Mouse (Mus musculus) MEL (cell line): ENCODE data around the gene Zbtb20. TPM values are rescaled to one million over a fixed set of nuclear protein-coding genes. Genes with fewer than 3 reads are reported as not detected.

Source experiments
- DNase-seq: peaks from one replicate; pipeline ENCODE4 v3.0.0; 2011; ENCODE audit warnings: low read depth, low spot score
- H3K27ac ChIP-seq: 2 replicates; pipeline ENCODE4 v1.5.1; 2012; ENCODE audit warnings: low read depth, mild to moderate bottlenecking, control low read depth, low read length, moderate library complexity; ENCODE audit not compliant: control insufficient read depth
- H3K27me3 ChIP-seq, 2 experiments: fragments of 150-350 bp in 1 of 2; sonication (generic) in 1 of 2; 2 replicates each; pipeline ENCODE4 v1.6.1; 2012; ENCODE audit warnings: low read length in 2 of 2, mild to moderate bottlenecking in 2 of 2, improper control_type of control experiment in 1 of 2, moderate library complexity in 1 of 2; ENCODE audit not compliant: insufficient read depth in 2 of 2, control insufficient read depth in 1 of 2
- H3K36me3 ChIP-seq, 2 experiments: 2 replicates each; pipeline ENCODE4 v1.6.1; 2012 to 2014; ENCODE audit warnings: low read length in 2 of 2, improper control_type of control experiment in 1 of 2, inconsistent platforms in 1 of 2, mild to moderate bottlenecking in 1 of 2; ENCODE audit not compliant: insufficient read depth in 2 of 2, control insufficient read depth in 1 of 2
- H3K4me1 ChIP-seq, 2 experiments: fragments of 150-350 bp in 1 of 2; sonication (generic) in 1 of 2; 2 replicates each; pipeline ENCODE4 v1.6.1; 2012; ENCODE audit warnings: low read length in 2 of 2, improper control_type of control experiment in 1 of 2, mild to moderate bottlenecking in 1 of 2; ENCODE audit not compliant: insufficient read depth in 2 of 2, control insufficient read depth in 1 of 2
- H3K4me3 ChIP-seq, 2 experiments: fragments of 150-350 bp in 1 of 2; sonication (generic) in 1 of 2; 2 replicates each; pipeline ENCODE4 v1.5.1; 2012; ENCODE audit warnings: low read depth in 2 of 2, low read length in 2 of 2, mild to moderate bottlenecking in 2 of 2, moderate library complexity in 2 of 2, control low read depth in 1 of 2, improper control_type of control experiment in 1 of 2; ENCODE audit not compliant: control insufficient read depth in 1 of 2, insufficient read depth in 1 of 2
- H3K79me2 ChIP-seq: 2 replicates; pipeline ENCODE4 v1.6.1; 2012; ENCODE audit warnings: mild to moderate bottlenecking, low read length, moderate library complexity; ENCODE audit not compliant: control insufficient read depth, poor library complexity, insufficient read depth
- H3K9ac ChIP-seq: 2 replicates; pipeline ENCODE4 v1.6.1; 2012; ENCODE audit warnings: low read depth, mild to moderate bottlenecking, control low read depth, low read length, moderate library complexity; ENCODE audit not compliant: control insufficient read depth, poor library complexity, severe bottlenecking
- H3K9me3 ChIP-seq: fragments of 150-350 bp; sonication (generic); replicated peaks from 2 replicates; pipeline ENCODE4 v1.6.1; 2012; ENCODE audit warnings: mild to moderate bottlenecking, low read length, improper control_type of control experiment, moderate library complexity; ENCODE audit not compliant: insufficient read depth
- CHD2 ChIP-seq: IDR thresholded peaks from 2 replicates; pipeline ENCODE4 v1.6.1; 2011; ENCODE audit warnings: low read length, improper control_type of control experiment
- CTCF ChIP-seq, 3 experiments: IDR thresholded peaks in 2 of 3; conservative IDR thresholded peaks in 1 of 3; 2 replicates each; pipeline ENCODE4 v1.5.1; 2011 to 2012; ENCODE audit warnings: low read length in 3 of 3, low read depth in 2 of 3, mild to moderate bottlenecking in 2 of 3, improper control_type of control experiment in 1 of 3, inconsistent platforms in 1 of 3, mixed read lengths in 1 of 3, moderate library complexity in 1 of 3; ENCODE audit not compliant: control insufficient read depth in 1 of 3, insufficient read depth in 1 of 3, poor library complexity in 1 of 3, severe bottlenecking in 1 of 3
- E2F4 ChIP-seq: IDR thresholded peaks from 2 replicates; pipeline ENCODE4 v1.6.1; 2011; ENCODE audit warnings: low read depth, low read length, improper control_type of control experiment, borderline replicate concordance
- EP300 ChIP-seq, 2 experiments: IDR thresholded peaks; 2 replicates each; pipeline ENCODE4 v1.6.1; 2011; ENCODE audit warnings: improper control_type of control experiment in 2 of 2, low read length in 2 of 2, low read depth in 1 of 2, mild to moderate bottlenecking in 1 of 2
- ETS1 ChIP-seq: IDR thresholded peaks from 2 replicates; pipeline ENCODE4 v1.6.1; 2012; ENCODE audit warnings: low read depth, mild to moderate bottlenecking, inconsistent platforms, low read length, improper control_type of control experiment, moderate library complexity
- GATA1 ChIP-seq: IDR thresholded peaks from 2 replicates; pipeline ENCODE4 v1.6.1; 2011; ENCODE audit warnings: low read depth, low read length, improper control_type of control experiment
- HCFC1 ChIP-seq: IDR thresholded peaks from 2 replicates; pipeline ENCODE4 v1.6.1; 2012; ENCODE audit warnings: low read depth, mild to moderate bottlenecking, inconsistent platforms, low read length, improper control_type of control experiment, moderate library complexity
- JUND ChIP-seq: IDR thresholded peaks from 2 replicates; pipeline ENCODE4 v1.6.1; 2011; ENCODE audit warnings: low read depth, mild to moderate bottlenecking, improper control_type of control experiment, low read length
- MAFK ChIP-seq: IDR thresholded peaks from 2 replicates; pipeline ENCODE4 v1.6.1; 2011; ENCODE audit warnings: low read depth, mild to moderate bottlenecking, low read length, improper control_type of control experiment, borderline replicate concordance
- MAZ ChIP-seq: IDR thresholded peaks from 2 replicates; pipeline ENCODE4 v1.6.1; 2012; ENCODE audit warnings: low read depth, mild to moderate bottlenecking, inconsistent platforms, low read length, improper control_type of control experiment
- MYB ChIP-seq: IDR thresholded peaks from 2 replicates; pipeline ENCODE4 v1.6.1; 2011; ENCODE audit warnings: mild to moderate bottlenecking, low read depth, low read length, improper control_type of control experiment
- NELFE ChIP-seq: IDR thresholded peaks from 2 replicates; pipeline ENCODE4 v1.6.1; 2011; ENCODE audit warnings: low read depth, low read length, improper control_type of control experiment
- POLR2A ChIP-seq, 2 experiments: IDR thresholded peaks; 2 replicates each; pipeline ENCODE4 v1.6.1; 2011 to 2012; ENCODE audit warnings: low read length in 2 of 2, mild to moderate bottlenecking in 2 of 2, control low read depth in 1 of 2, improper control_type of control experiment in 1 of 2, low read depth in 1 of 2, moderate library complexity in 1 of 2; ENCODE audit not compliant: control insufficient read depth in 1 of 2, insufficient read depth in 1 of 2, poor library complexity in 1 of 2
- POLR2AphosphoS2 ChIP-seq: IDR thresholded peaks from 2 replicates; pipeline ENCODE4 v1.6.1; 2011; ENCODE audit warnings: low read length, improper control_type of control experiment
- RCOR1 ChIP-seq: IDR thresholded peaks from 2 replicates; pipeline ENCODE4 v1.6.1; 2012; ENCODE audit warnings: low read depth, mild to moderate bottlenecking, inconsistent platforms, low read length, improper control_type of control experiment
- SIN3A ChIP-seq: IDR thresholded peaks from 2 replicates; pipeline ENCODE4 v1.6.1; 2012; ENCODE audit warnings: low read length, improper control_type of control experiment, inconsistent platforms
- SMC3 ChIP-seq: IDR thresholded peaks from 2 replicates; pipeline ENCODE4 v1.6.1; 2011; ENCODE audit warnings: low read depth, low read length, improper control_type of control experiment
- USF1 ChIP-seq: IDR thresholded peaks from 2 replicates; pipeline ENCODE4 v1.6.1; 2014; ENCODE audit warnings: low read depth, mild to moderate bottlenecking, inconsistent platforms, low read length, improper control_type of control experiment, moderate library complexity
- USF2 ChIP-seq, 2 experiments: IDR thresholded peaks; 2 replicates each; pipeline ENCODE4 v1.6.1; 2011 to 2012; ENCODE audit warnings: improper control_type of control experiment in 2 of 2, low read length in 2 of 2, borderline replicate concordance in 1 of 2, inconsistent platforms in 1 of 2, low read depth in 1 of 2, mild to moderate bottlenecking in 1 of 2; ENCODE audit not compliant: insufficient read depth in 1 of 2
- ZC3H11A ChIP-seq: IDR thresholded peaks from 2 replicates; pipeline ENCODE4 v1.6.1; 2012; ENCODE audit warnings: low read depth, mild to moderate bottlenecking, inconsistent platforms, low read length, improper control_type of control experiment
- ZKSCAN1 ChIP-seq: IDR thresholded peaks from 2 replicates; pipeline ENCODE4 v1.6.1; 2012; ENCODE audit warnings: low read depth, mild to moderate bottlenecking, inconsistent platforms, low read length, improper control_type of control experiment, moderate library complexity
- ZNF384 ChIP-seq: IDR thresholded peaks from 2 replicates; pipeline ENCODE4 v1.6.1; 2012; ENCODE audit warnings: low read depth, mild to moderate bottlenecking, inconsistent platforms, low read length, improper control_type of control experiment
- polyA plus RNA-seq, 2 experiments: library from polyadenylated mRNA; stranded (reverse) in 1 of 2; unstranded in 1 of 2; fragments of >175 nt in 1 of 2; fragments of >200 nt in 1 of 2; gene quantifications; 2 replicates each; pipeline versions ENCODE4 v1.2.1 to v1.2.4; 2012; ENCODE audit warnings: low replicate concordance in 2 of 2, low read depth in 1 of 2; ENCODE audit not compliant: insufficient read length in 2 of 2, insufficient read depth in 1 of 2, missing spikeins in 1 of 2
- total RNA-seq: library from RNA; depleted of rRNA; stranded (reverse); fragments of 300-350 nt; gene quantifications from 2 replicates; pipeline ENCODE4 v1.2.3, GENCODE M21; 2012

The Zbtb20 gene
- total and polyA plus RNA-seq, 3 experiments: 0.17 to 0.27 TPM; not detected in 1

GRCm38 (mm10) chr16:42910016-42910415, 34.3 kb downstream of the Zbtb20 start:
- Histone ChIP-seq H3K27me3 (no peaks in the 10 kb centered on the region), H3K4me3 (peak overlapping the region; percentile 13 to 66), H3K9me3 (no peaks in the 10 kb centered on the region), H3K4me1 (peaks cover 8% of the 10 kb centered on the region in 2 experiments; a peak in 3 of 4 replicates), H3K27ac (peak overlapping the region; percentile 75), H3K9ac (peak overlapping the region; percentile 71), H3K79me2 (no peaks in the 10 kb centered on the region), H3K36me3 (peaks cover 0 to 10% of the 10 kb centered on the region in 2 experiments; a peak in 2 of 4 replicates)
- TF ChIP-seq GATA1 (peak; percentile 54), ETS1 (peak; percentile 25; the same call in 1 of the 2 replicates), USF1 (no peak)
- peak; percentile 74 for DNase-seq

DNA sequence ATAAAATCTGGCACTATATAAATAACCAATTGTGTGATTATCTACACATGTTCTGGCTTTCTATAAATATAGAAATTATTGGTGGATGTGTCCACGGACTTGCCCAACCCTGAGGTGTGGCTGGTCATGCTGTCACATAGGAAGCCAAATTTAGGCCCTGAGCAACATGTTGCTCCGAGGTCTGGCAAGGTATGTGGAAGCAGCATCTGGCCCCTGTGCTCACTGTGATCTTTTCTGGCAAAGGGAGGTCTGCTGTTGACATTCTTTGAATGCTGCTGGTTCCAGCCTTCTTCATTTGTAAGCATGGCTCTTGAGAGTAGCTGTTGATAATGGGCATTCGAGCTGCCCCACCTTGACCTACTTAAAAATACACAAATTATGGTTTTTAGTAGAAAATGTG, 35.0 kb downstream of the Zbtb20 start:
- Histone ChIP-seq H3K9ac (no peak overlapping the region), H3K79me2 (no peaks in the 10 kb centered on the region), H3K4me1 (peaks cover 8% of the 10 kb centered on the region in 2 experiments; a peak in 3 of 4 replicates), H3K36me3 (peaks cover 0 to 10% of the 10 kb centered on the region in 2 experiments; a peak in 2 of 4 replicates), H3K27me3 (no peaks in the 10 kb centered on the region), H3K9me3 (no peaks in the 10 kb centered on the region), H3K4me3 (no peak overlapping the region), H3K27ac (no peak overlapping the region)
- no peak for DNase-seq
- no peak for TF ChIP-seq ZC3H11A
- no peak for TF ChIP-seq MYB
- no peak for TF ChIP-seq SIN3A
- TF ChIP-seq ZKSCAN1: no peak
- no peak for TF ChIP-seq HCFC1

DNA sequence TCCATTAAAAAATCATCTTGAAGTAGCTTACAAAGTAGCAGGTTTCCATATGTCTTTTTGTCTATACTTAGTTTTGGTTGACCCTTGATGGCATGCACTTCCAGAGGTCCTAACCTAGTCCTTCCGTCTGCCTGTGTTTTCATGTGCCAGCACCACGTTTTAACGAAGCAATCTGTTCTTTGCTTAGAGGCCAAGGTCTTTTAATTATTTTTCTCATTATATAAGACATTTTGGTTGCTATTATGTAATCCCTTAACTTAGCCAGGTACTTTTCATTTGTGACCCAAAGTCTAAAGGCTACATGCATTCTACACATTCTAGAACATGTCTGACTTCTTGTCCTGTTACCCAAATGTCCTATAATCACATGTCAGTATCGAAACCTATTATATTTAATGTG, 35.6 kb downstream of the Zbtb20 start:
- Histone ChIP-seq H3K9me3 (no peaks in the 10 kb centered on the region), H3K9ac (no peak overlapping the region)
- no peak for TF ChIP-seq HCFC1
- TF ChIP-seq EP300 (IDR thresholded peaks at IDR 0.05; ENCODE audit: low read depth in 1 of 2, low read length in 2 of 2): no peak
- TF ChIP-seq MAFK: no peak
- no peak for TF ChIP-seq CTCF (IDR thresholded peaks at IDR 0.05 in 2 of 3, conservative IDR thresholded peaks at IDR 0.05 in 1 of 3; ENCODE audit: control insufficient read depth in 1 of 3, insufficient read depth in 1 of 3, low read depth in 2 of 3, low read length in 3 of 3, poor library complexity in 1 of 3, severe bottlenecking in 1 of 3)
- TF ChIP-seq MYB: no peak
- TF ChIP-seq JUND: no peak
- no peak for TF ChIP-seq E2F4
- no peak for TF ChIP-seq USF2 (IDR thresholded peaks at IDR 0.05; ENCODE audit: borderline replicate concordance in 1 of 2, insufficient read depth in 1 of 2, low read depth in 1 of 2, low read length in 2 of 2)
- TF ChIP-seq ZNF384: no peak
- no peak for TF ChIP-seq POLR2A (IDR thresholded peaks at IDR 0.05; ENCODE audit: control insufficient read depth in 1 of 2, insufficient read depth in 1 of 2, low read depth in 1 of 2, low read length in 2 of 2, poor library complexity in 1 of 2)
- no peak for TF ChIP-seq POLR2AphosphoS2
- TF ChIP-seq SMC3: no peak
- TF ChIP-seq NELFE: no peak
- TF ChIP-seq USF1: no peak
- no peak for TF ChIP-seq RCOR1
- TF ChIP-seq ETS1: no peak
- TF ChIP-seq CHD2: no peak
- TF ChIP-seq GATA1: no peak
- no peak for TF ChIP-seq SIN3A
- no peak for TF ChIP-seq MAZ

More for the DNA sequence above, 35.6 kb downstream of the Zbtb20 start:
- Histone ChIP-seq H3K27ac (no peak overlapping the region), H3K4me1 (peaks cover 8% of the 10 kb centered on the region in 2 experiments; a peak in 3 of 4 replicates), H3K27me3 (no peaks in the 10 kb centered on the region), H3K4me3 (no peak overlapping the region), H3K36me3 (peaks cover 0 to 10% of the 10 kb centered on the region in 2 experiments; a peak in 2 of 4 replicates), H3K79me2 (no peaks in the 10 kb centered on the region)
- DNase-seq: no peak
